Mouse (Mus musculus) MEL (cell line): ENCODE results near the gene Amz2.

Source experiments
- CTCF ChIP-seq, 3 experiments: IDR thresholded peaks in 2 of 3; conservative IDR thresholded peaks in 1 of 3; 2 replicates each; pipeline ENCODE4 v1.5.1; 2011 to 2012; ENCODE audit warnings: low read length in 3 of 3, low read depth in 2 of 3, mild to moderate bottlenecking in 2 of 3, improper control_type of control experiment in 1 of 3, inconsistent platforms in 1 of 3, mixed read lengths in 1 of 3, moderate library complexity in 1 of 3; ENCODE audit not compliant: control insufficient read depth in 1 of 3, insufficient read depth in 1 of 3, poor library complexity in 1 of 3, severe bottlenecking in 1 of 3
- MAFK ChIP-seq: IDR thresholded peaks from 2 replicates; pipeline ENCODE4 v1.6.1; 2011; ENCODE audit warnings: low read depth, mild to moderate bottlenecking, low read length, improper control_type of control experiment, borderline replicate concordance
- NELFE ChIP-seq: IDR thresholded peaks from 2 replicates; pipeline ENCODE4 v1.6.1; 2011; ENCODE audit warnings: low read depth, low read length, improper control_type of control experiment
- POLR2A ChIP-seq, 2 experiments: IDR thresholded peaks; 2 replicates each; pipeline ENCODE4 v1.6.1; 2011 to 2012; ENCODE audit warnings: low read length in 2 of 2, mild to moderate bottlenecking in 2 of 2, control low read depth in 1 of 2, improper control_type of control experiment in 1 of 2, low read depth in 1 of 2, moderate library complexity in 1 of 2; ENCODE audit not compliant: control insufficient read depth in 1 of 2, insufficient read depth in 1 of 2, poor library complexity in 1 of 2

DNA sequence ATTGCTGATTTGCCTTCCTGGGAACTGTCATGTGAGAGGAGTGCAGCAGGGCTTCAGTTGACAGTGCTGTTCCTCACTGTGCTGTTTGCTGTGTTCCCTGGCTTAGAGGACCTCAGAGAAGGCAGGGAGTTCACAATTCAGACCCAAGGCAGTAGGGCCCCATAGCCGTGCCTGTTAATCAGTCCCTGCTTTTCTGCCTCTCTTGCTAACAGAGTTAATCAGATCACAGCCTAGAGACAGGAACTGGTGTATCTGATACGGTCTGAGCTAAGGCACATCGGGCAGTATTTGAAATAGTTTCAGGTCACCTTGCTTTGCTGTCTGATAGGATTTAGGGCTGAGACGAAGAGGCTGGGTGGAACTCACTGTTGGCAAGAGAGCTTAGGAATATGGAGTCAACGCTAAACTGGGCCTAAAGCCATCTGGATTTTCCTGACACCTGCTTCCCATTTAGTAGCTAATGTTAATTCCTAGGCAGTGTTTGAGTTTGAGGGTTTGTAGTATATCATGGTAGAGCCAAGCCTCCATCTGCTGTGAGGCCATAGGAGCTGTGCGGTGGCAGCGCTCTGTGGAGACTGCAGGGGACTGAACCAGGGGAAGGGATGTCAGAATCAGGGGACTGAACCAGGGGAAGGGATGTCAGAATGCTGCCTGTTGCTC, 49.1 kb upstream of the Amz2 start:
- 0 out of 2 replicates have a peak, but pooled peaks have one; percentile 13 for TF ChIP-seq MAFK
- no peak for TF ChIP-seq CTCF (IDR thresholded peaks at IDR 0.05 in 2 of 3, conservative IDR thresholded peaks at IDR 0.05 in 1 of 3; ENCODE audit: control insufficient read depth in 1 of 3, insufficient read depth in 1 of 3, low read depth in 2 of 3, low read length in 3 of 3, poor library complexity in 1 of 3, severe bottlenecking in 1 of 3)
- TF ChIP-seq POLR2A (IDR thresholded peaks at IDR 0.05; ENCODE audit: control insufficient read depth in 1 of 2, insufficient read depth in 1 of 2, low read depth in 1 of 2, low read length in 2 of 2, poor library complexity in 1 of 2) = no peak
- TF ChIP-seq NELFE = no peak
